Mouse (Mus musculus) kidney, embryonic 16.5 days (tissue): Measurements from ENCODE around the gene Papolg. TPM values are rescaled to one million over a fixed set of nuclear protein-coding genes. Genes with fewer than 3 reads are reported as not detected.
"Not testable (repeated sequence)": the region's sequence is repeated elsewhere in the genome, so short reads cannot be mapped to it uniquely, and the experiment has no call there.

Experiments
- ATAC-seq: fragments of 200-750 bp; cut with Nextera tagmentation; 2 replicates; pipeline ENCODE4 v1.8.0; 2017; ENCODE audit warnings: moderate TSS enrichment; ENCODE audit not compliant: low FRiP score, low TSS enrichment
- H3K27ac ChIP-seq: fragments of 300-500 bp; sonication (generic); 2 replicates; pipeline ENCODE4 v1.5.1; 2014; ENCODE audit warnings: low read length
- H3K27me3 ChIP-seq: fragments of 300-500 bp; sonication (generic); 2 replicates; pipeline ENCODE4 v1.6.1; 2014; ENCODE audit warnings: low read length, control low read depth, mixed read lengths; ENCODE audit not compliant: insufficient read depth
- H3K36me3 ChIP-seq: fragments of 300-500 bp; sonication (generic); 2 replicates; pipeline ENCODE4 v1.6.1; 2014; ENCODE audit warnings: low read length, control low read depth, mixed read lengths; ENCODE audit not compliant: insufficient read depth
- H3K4me1 ChIP-seq: fragments of 300-500 bp; sonication (generic); 2 replicates; pipeline ENCODE4 v1.6.1; 2014; ENCODE audit warnings: low read length, control low read depth, mixed read lengths; ENCODE audit not compliant: insufficient read depth
- H3K4me2 ChIP-seq: fragments of 300-500 bp; sonication (generic); replicated peaks from 2 replicates; pipeline ENCODE4 v1.6.1; 2014; ENCODE audit warnings: low read depth, low read length
- H3K4me3 ChIP-seq: fragments of 300-500 bp; sonication (generic); 2 replicates; pipeline ENCODE4 v1.5.1; 2014; ENCODE audit warnings: mild to moderate bottlenecking, low read length
- H3K9ac ChIP-seq: fragments of 300-500 bp; sonication (generic); replicated peaks from 2 replicates; pipeline ENCODE4 v1.6.1; 2014; ENCODE audit warnings: low read length
- H3K9me3 ChIP-seq: fragments of 300-500 bp; sonication (generic); 2 replicates; pipeline ENCODE4 v1.6.1; 2016; ENCODE audit warnings: low read length, control low read depth
- WGBS: fragments of 180-500 bp; shearing (Covaris S2); extraction: QIAGEN DNeasy Blood & Tissue Kit; methylation state at CpG from one replicate; pipeline ENCODE4 v1.1.7; 2014; 5-methylcytosine and 5-hydroxymethylcytosine counted together
- polyA plus RNA-seq: library from polyadenylated mRNA; unstranded; fragments of >200 nt; fragmentation: Nextera tagmentation; extraction: Ambion mirVana; gene quantifications from 2 replicates; pipeline ENCODE4 v1.2.1, GENCODE M21; 2015

The Papolg gene
- polyA plus RNA-seq, result 12.9 and 13.2 TPM in 2 replicates

DNA sequence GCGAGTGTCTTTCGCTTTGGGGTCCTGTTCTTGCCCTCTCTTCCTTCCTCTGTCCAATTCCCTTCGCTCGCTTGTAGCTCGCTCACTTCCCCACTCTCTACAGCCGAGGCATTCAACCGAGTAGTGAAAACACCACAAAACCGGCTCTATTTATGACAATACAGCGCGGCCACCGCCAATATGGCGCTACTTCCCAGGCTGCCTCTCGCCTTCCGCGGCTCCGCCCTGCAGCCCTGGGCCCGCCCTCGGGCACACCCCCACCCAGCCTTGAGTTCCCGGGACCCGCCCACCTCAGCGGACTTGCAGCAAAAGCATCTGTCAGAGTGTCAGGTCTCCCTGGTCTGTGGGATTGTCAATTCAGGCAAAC lies at the start of gene Papolg:
Papolg (minus strand) TSS at position 194 of the 367 bp plus-strand sequence.
- H3K27me3 ChIP-seq, result peaks cover 11% of the 10 kb centered on the region; the same call in 1 of the 2 replicates
- peak within 1 kb of the TSS; percentile 95 for H3K4me3 ChIP-seq
- H3K4me1 ChIP-seq, result no peaks in the 10 kb centered on the region
- H3K27ac ChIP-seq, result peak within 1 kb of the TSS; percentile 95
- 0 out of 2 replicates have a peak, but pooled peaks cover 3% of the 10 kb centered on the region for H3K36me3 ChIP-seq
- WGBS, result under 1% methylated on average over 21 of the region's 21 CpGs
- no peaks in the 10 kb centered on the region for H3K9me3 ChIP-seq
- peak within 1 kb of the TSS; percentile 77 for H3K9ac ChIP-seq
- ATAC-seq, result peak; percentile 100
- H3K4me2 ChIP-seq, result peak within 1 kb of the TSS; percentile 78

DNA sequence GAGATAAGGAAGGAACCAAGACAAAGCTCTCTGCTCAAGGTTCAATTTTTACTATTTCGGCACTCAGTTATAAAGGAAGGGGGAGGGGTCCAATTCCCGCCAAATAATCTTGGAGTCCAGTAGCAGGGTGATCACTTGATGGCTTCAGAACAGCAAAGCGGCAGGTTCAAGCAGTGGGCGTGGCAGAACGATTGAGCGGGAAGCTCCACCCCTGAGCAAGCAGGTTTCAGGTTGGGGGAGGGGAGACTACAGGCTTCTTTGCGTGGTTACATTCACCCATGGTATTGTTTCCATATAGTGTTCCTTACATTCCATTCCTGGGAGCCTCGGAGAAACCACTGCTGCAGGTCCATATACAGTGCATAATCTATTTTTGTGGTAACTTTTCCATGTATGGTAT lies 33.1 kb upstream of the Papolg start:
- not testable (repeated sequence) for H3K4me3 ChIP-seq, H3K36me3 ChIP-seq, H3K27ac ChIP-seq, H3K4me1 ChIP-seq, H3K9me3 ChIP-seq, H3K9ac ChIP-seq, H3K27me3 ChIP-seq
- H3K4me2 ChIP-seq, result peak overlapping the region; percentile 29
- WGBS, result 14% methylated on average over 8 of the region's 8 CpGs
- 0 out of 2 replicates have a peak, but pooled peaks have one; percentile 23 for ATAC-seq

DNA sequence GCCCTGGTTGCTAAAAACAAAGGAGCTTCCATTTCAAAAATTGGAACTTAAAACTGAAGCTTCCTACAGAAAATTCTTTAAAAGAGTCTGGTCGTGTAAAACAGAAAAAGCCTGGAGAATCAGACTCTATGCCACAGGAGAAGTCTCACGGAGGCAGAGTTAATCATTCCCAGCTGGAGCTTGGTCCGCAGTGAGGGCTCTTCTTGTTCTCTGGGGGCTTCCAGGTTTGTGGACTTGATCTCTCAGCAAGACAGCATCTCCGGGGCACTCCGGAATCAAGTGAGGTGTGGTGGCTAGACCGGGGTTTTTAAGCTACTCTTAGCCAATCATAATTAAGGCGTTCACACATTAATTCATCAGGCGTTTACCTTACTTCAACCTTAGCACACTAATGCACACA lies 32.6 kb upstream of the Papolg start:
- Histone ChIP-seq H3K9me3 (no peaks in the 10 kb centered on the region), H3K4me2 (peak overlapping the region; percentile 29), H3K36me3 (no peaks in the 10 kb centered on the region), H3K9ac (no peak overlapping the region), H3K4me3 (no peak overlapping the region), H3K27ac (no peak overlapping the region), H3K4me1 (no peaks in the 10 kb centered on the region; the same call in 1 of the 2 replicates), H3K27me3 (no peaks in the 10 kb centered on the region)
- ATAC-seq, result peak; percentile 49; the same call in 1 of the 2 replicates
- WGBS, result 36% methylated on average over 8 of the region's 8 CpGs

DNA sequence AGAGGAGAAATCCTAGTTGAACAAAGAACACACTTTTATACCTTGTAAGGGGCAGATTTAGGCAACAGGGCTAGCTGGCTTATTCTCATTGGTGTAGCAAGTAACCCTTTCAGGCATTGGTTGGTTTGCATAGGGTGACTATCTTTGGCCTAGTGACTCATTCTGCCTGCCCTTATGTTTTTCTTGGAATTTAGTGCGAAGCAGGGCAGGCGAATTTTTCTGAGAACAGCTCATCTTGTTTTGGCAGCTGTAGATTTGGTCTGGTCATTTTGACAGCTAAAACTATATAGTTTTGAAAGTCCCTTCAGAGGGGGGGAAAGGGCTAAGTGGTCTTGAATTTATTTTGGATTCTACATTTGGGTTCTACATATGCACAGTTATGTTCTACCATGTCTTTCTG lies 18.8 kb upstream of the Papolg start:
- not testable (repeated sequence) for ATAC-seq, H3K4me3 ChIP-seq, H3K27me3 ChIP-seq, H3K4me1 ChIP-seq, H3K9me3 ChIP-seq, H3K36me3 ChIP-seq, H3K9ac ChIP-seq, H3K27ac ChIP-seq, H3K4me2 ChIP-seq
- WGBS, result 70% methylated on average over 2 of the region's 2 CpGs

DNA sequence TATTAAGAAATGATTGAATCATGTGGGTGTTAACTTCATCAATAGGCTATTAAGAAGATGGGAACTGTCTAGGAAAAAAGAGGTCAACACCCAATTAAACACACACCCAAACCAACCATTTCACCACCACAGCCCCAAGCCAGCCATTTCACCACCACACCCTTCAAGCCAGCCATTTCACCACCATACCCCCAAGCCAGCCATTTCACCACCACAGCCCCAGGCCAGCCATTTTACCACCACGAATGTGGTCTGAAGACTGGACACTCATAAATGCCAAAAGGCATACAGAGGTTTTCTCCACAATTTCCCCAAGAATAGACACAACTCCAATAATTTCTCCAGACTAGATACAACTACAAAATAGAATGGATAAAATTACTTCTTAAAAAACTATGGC lies 8.9 kb upstream of the Papolg start:
- no peaks in the 10 kb centered on the region for H3K4me1 ChIP-seq
- WGBS, result 80% methylated on average over 1 of the region's 1 CpGs
- no peak overlapping the region for H3K4me2 ChIP-seq
- no peaks in the 10 kb centered on the region for H3K9me3 ChIP-seq
- no peaks in the 10 kb centered on the region for H3K27me3 ChIP-seq
- no peak overlapping the region for H3K4me3 ChIP-seq
- no peak for ATAC-seq
- no peak overlapping the region for H3K9ac ChIP-seq
- H3K27ac ChIP-seq, result no peak overlapping the region
- H3K36me3 ChIP-seq, result no peaks in the 10 kb centered on the region

DNA sequence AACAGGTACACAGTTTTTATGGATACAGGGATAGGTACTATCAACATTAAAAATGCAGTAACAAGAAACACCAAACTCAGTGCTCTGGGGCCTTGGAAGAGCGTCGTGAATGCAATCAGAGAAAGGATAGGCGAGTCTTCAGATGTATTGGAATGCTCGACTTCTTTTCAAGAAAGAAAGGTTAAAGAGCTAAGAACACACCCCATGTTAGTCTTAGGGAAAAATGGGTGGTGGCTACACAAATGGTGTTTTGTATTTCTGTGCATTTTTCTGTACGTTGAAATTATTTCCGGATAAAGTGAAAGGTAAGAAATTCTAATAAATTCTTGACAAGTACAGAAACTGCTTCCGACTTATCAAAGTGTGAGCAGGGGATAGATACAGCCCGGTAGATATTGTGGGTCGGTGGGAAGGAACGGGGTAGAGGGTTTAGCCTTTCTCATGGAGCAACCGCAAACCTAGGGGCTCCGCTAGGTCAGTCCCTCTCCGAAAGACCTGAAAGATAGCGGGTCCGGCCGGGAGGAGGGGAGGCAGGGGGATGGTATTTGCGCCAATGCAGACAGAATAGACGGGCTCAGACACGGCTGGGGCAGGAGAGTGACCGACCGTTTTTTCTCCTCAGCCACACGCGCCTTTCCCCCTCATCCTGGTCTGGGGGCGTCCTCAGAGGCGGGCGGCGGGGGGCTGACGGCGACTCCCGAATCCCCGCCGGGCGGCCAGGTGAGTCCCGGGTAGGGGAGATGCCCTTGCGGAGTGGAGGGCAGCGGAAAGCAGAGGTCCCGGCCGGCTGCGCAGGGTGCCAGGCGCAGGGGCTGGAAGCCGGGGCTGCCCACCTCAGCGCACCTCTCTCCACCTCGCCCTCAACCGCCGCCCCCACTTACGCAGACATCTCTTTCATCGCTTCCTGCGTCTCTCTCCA lies 653 bp downstream of the Papolg start:
- Histone ChIP-seq H3K27ac (peak overlapping the region; percentile 95), H3K4me2 (peak overlapping the region; percentile 78), H3K27me3 (peaks cover 11% of the 10 kb centered on the region; the same call in 1 of the 2 replicates), H3K9ac (peak overlapping the region; percentile 77), H3K4me1 (no peaks in the 10 kb centered on the region), H3K9me3 (no peaks in the 10 kb centered on the region), H3K36me3 (peaks cover 3% of the 10 kb centered on the region; the same call in 1 of the 2 replicates), H3K4me3 (peak overlapping the region; percentile 95)
- peak; percentile 87 for ATAC-seq
- WGBS, result under 1% methylated on average over 46 of the region's 48 CpGs

DNA sequence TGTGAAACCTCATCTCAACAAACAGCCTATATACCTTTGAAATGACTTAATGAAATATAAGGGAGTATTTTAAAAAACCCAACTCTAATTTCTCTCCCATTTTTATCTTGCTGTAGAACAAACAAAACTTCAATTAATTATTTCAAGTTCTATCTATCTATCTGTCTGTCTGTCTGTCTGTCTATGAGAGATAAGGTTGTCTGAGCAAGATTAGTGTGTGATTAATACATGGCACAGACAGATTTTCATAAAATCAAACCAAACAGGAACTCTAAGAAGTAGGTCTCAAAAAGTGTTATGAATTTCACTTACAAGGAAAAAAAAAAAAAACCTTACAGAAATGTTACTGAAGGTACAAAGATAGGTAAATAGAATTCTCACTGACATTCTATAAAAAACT lies 1.5 kb downstream of the Papolg start:
- no peak overlapping the region for H3K27ac ChIP-seq
- no peaks in the 10 kb centered on the region for H3K4me1 ChIP-seq
- H3K27me3 ChIP-seq, result peaks cover 11% of the 10 kb centered on the region; the same call in 1 of the 2 replicates
- no peak overlapping the region for H3K4me2 ChIP-seq
- no peaks in the 10 kb centered on the region for H3K9me3 ChIP-seq
- no peak overlapping the region for H3K9ac ChIP-seq
- ATAC-seq, result no peak
- no peak overlapping the region for H3K4me3 ChIP-seq
- peaks cover 8% of the 10 kb centered on the region; the same call in 1 of the 2 replicates for H3K36me3 ChIP-seq

DNA sequence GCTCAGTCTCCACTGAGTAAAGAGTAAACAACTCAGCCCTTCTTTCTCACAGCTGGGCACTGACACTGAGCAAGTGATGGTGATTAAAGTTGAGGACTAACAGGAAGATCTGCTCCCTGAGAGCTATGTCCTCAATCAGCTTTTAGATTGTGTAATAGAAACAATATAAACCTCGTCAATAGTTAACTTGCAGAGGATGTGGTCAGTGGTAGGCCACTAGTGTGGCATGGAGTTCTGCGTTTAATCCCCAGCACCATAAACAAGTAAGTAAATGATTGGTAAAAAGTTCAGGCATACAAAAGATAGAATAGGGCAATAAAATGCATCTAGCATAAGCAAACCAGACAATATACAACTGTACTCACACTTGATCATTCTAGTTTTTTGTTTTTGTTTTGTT lies 30.7 kb downstream of the Papolg start:
- WGBS, result 87% methylated on average over 2 of the region's 2 CpGs
- Histone ChIP-seq H3K27me3 (no peaks in the 10 kb centered on the region), H3K4me2 (no peak overlapping the region), H3K36me3 (peaks cover 43% of the 10 kb centered on the region), H3K4me3 (no peak overlapping the region), H3K9ac (no peak overlapping the region), H3K27ac (no peak overlapping the region), H3K9me3 (no peaks in the 10 kb centered on the region), H3K4me1 (no peaks in the 10 kb centered on the region)
- ATAC-seq, result no peak

DNA sequence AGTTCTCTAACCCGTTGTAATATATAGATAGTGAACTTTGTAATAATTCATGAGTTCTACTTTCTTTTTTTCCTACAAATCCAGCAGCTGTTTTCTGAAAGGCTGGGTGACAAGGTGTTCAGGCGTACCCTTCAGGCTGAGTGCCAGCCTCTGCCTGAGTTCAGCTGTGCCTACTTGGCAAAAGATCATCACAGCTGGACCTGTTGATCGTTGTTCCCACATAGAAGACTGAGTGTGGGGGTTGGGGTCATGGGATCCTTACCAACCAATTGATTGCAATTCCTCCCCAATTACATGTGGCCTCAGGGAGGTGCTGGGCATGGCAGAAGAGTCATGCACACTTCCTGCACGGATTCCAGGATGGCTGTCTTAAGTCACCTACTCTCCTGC lies 38.3 kb downstream of the Papolg start:
- Histone ChIP-seq H3K9ac (no peak overlapping the region), H3K27ac (no peak overlapping the region), H3K4me3 (no peak overlapping the region), H3K4me1 (no peaks in the 10 kb centered on the region), H3K9me3 (no peaks in the 10 kb centered on the region), H3K36me3 (peaks cover 35% of the 10 kb centered on the region), H3K4me2 (no peak overlapping the region), H3K27me3 (no peaks in the 10 kb centered on the region)
- no peak for ATAC-seq
- WGBS, result 92% methylated on average over 4 of the region's 4 CpGs

DNA sequence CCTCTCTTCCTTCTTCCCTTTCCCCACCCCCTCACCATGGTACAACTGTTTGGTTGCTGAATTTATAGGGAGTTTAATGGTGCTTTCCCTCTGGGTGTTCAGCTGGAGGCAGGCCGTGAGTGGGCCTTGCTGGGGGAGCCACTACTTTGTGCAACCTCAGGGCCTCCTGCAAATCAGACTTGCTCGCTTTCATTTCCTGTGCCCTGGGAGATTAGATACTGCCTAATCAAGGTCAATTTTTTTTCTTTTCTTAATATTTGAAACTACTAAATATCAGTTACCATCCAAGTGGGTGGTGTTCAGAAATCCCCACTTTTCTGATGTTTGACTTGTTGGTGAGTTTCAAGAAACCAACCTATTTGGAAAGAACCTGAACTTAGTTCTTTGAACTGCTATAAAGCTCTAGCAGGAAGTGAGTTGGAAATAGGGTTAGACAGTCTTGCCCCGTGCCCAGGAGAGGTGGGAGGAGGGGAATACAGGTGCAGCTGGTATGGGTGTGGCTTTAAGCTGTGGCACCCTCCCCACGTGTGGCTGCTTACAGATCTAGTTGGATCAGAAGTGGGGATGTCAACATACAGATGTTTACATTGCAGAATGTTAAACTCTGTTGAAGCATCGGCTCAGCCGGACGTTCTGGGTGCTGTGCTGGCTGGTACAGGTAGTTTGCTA lies 38.9 kb downstream of the Papolg start:
- H3K9me3 ChIP-seq, result no peaks in the 10 kb centered on the region
- H3K27ac ChIP-seq, result no peak overlapping the region
- no peak overlapping the region for H3K4me3 ChIP-seq
- H3K4me2 ChIP-seq, result no peak overlapping the region
- WGBS, result 84% methylated on average over 7 of the region's 7 CpGs
- H3K36me3 ChIP-seq, result peaks cover 32% of the 10 kb centered on the region
- no peaks in the 10 kb centered on the region for H3K4me1 ChIP-seq
- ATAC-seq, result no peak
- H3K27me3 ChIP-seq, result no peaks in the 10 kb centered on the region
- no peak overlapping the region for H3K9ac ChIP-seq
